Mouse (Mus musculus) retina, postnatal 1 day (tissue): ENCODE results near the gene Tlcd1.
"Not testable (repeated sequence)": the region's sequence is repeated elsewhere in the genome, so short reads cannot be mapped to it uniquely, and the experiment has no call there.

Source experiments
- DNase-seq: peaks from one replicate; pipeline ENCODE4 v3.0.0-alpha.2; 2012

The Tlcd1 gene

DNA sequence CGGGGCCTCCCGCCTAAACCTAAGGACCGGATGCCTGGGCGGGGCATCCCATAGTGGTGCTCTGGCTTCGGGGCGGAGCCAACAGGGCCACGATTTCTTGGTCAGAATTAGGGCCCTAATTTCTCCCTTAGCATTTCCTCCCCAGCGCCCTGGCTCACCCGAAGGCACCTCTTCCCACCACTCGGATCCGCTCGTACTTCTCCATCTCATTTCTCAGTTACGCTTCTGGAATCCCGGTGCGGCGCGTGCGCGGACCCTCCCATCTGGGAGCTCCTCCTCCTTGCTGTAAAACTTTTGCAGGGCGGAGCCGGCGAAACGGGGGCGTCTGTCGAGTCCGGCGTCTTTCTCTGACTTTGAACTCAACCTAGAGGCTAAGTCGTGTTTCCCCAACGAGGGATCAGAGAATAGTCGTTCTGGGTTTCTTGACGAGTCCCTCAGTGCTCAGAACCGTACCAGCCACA, at the start of gene Tlcd1, which contains the start of gene Nek8:
TSS of gene Tlcd1 (plus strand) at position 310 of the 461 bp plus-strand sequence.
TSS of gene Nek8 (minus strand) at position 274 of the 461 bp plus-strand sequence.
- peak; percentile 92 for DNase-seq

DNA sequence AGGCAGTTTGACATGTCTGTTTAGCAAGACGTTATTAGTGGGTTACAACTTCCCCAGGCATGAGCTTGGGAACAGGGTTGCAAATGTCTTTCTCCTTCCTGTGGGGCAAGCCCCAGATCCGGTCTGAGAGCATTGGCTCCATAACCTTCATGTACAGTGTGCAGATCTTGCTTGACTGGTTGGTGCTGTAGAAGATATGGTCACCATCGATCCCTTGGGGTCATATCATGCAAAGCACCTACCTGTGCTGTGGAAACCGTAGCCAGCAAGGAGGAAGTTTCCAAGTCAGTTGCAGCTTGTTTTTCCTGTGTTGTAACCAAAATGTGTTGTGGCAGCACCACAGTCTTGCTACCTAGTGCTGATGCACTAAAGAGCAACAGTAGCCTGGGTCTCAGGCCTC, 49.8 kb upstream of the Tlcd1 start:
- no peak for DNase-seq

- DNase-seq: peak; percentile 79
Observed at GRCm38 (mm10) chr11:78129458-78129857, 47.1 kb upstream of the Tlcd1 start.

- no peak for DNase-seq
Observed at GRCm38 (mm10) chr11:78133915-78134314, 42.6 kb upstream of the Tlcd1 start.

GRCm38 (mm10) chr11:78134344-78134743, 42.2 kb upstream of the Tlcd1 start:
- DNase-seq: no peak

GRCm38 (mm10) chr11:78135314-78135713, 41.2 kb upstream of the Tlcd1 start:
- DNase-seq: not testable (repeated sequence)

GRCm38 (mm10) chr11:78136132-78136531, 40.4 kb upstream of the Tlcd1 start:
- DNase-seq: no peak

GRCm38 (mm10) chr11:78137584-78137983, 38.9 kb upstream of the Tlcd1 start:
- no peak for DNase-seq

GRCm38 (mm10) chr11:78138023-78138422, 38.5 kb upstream of the Tlcd1 start:
- DNase-seq: no peak

GRCm38 (mm10) chr11:78140665-78141064, 35.8 kb upstream of the Tlcd1 start:
- DNase-seq: no peak

- DNase-seq: no peak
Observed at GRCm38 (mm10) chr11:78143520-78143919, 33.0 kb upstream of the Tlcd1 start.

DNA sequence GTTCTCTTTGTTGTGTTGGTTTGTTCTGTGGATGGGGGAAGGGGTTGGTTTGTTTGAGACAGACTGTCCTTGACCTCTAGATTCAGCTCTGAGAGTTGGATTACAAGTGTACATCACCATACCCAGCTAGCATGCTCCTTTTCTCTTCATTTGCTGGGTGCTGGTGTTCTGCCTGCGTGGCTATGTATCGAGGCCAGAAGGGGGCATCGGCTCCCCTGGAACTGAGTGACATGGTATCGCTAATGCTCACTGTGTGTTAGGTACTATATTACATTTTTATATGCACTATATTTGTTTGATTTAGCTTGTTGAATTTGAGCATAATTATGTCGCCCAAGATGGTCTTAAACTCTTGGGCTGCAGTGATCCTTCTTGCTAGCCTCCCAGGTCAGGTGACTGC, 30.3 kb upstream of the Tlcd1 start:
- no peak for DNase-seq

DNA sequence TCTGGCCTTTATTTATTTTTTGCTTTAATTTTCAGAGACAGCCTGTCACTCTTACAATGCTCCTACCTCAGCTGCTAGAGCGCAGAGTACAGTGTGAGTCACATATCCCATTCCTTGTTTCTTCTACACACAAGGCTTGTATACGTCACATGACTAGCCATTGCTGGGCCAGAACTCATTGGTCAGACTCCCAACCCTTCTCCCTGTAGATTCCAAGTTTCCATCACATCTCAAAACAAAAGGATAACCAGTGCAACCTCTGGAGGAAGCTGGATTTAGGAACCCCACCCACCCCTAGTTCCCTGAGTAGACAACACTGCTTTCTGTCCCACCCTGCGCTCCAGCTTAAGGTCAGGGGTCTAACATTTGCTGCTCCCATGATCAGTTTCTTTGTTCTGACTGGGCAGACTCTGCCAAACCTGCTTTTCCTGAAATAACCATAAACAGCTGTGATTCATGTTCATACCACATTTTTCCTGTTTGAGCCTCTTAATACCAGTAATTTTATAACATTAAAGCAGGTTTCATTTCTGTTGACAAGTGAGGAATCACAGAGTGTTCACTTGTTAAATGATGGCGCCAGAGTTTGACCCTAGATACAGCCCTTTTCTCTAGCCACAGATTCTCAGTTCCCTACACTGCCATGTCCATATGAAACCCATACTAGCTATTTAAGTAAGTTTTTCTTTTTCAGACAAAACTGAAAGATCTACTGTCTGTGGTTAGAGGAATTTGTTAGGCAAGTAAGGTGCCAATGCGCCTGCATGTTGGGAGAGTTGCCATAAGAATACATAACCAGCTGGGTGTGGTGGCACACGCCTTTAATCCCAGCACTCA, 29.6 kb upstream of the Tlcd1 start:
- DNase-seq: no peak

GRCm38 (mm10) chr11:78151161-78151560, 25.4 kb upstream of the Tlcd1 start:
- peak; percentile 26 for DNase-seq

DNA sequence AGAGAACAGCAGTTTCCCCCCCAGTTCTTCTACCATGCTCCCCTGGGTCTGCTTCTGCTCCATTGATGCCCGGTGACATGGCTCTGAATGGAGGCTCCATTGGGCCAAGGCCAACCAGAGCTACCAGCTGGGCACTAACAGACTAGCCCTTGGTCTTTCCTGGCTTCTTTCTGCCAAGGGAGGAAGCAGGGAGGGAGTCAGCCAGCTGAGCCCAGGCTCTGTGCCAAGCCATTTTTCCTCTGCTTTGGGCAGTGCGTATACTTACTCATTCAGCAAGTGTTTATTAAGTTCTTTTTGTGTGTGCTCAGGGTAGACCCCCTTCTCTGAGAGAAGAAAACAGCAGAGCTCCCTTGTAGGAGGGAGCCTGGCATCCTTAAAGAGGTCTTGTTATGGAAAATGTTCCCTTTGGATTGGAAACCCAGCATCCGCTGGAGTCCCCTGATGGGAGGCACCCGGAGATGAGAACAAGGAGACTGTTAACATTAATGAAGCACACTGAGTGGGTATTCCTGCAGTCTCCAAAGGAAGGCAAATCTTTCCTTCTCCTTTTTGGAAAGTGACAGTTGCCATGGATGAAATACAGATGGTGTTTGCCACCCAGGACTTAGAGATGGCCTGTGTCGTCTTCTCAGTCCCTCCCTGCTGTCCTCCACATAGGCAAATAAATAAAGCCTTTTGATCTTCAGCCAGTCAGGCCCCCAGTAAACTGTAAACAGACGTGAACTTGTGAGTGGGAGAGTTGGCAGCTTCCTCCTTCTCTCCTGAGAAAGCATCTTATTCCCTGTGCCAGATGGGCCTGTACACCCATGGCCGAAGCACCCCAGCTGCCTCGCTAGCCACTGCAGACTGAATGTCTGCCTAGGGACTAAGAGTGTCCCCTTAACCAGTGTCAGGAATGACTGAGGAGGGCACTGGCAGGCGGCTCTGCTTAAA, 23.9 kb upstream of the Tlcd1 start:
- no peak for DNase-seq

DNA sequence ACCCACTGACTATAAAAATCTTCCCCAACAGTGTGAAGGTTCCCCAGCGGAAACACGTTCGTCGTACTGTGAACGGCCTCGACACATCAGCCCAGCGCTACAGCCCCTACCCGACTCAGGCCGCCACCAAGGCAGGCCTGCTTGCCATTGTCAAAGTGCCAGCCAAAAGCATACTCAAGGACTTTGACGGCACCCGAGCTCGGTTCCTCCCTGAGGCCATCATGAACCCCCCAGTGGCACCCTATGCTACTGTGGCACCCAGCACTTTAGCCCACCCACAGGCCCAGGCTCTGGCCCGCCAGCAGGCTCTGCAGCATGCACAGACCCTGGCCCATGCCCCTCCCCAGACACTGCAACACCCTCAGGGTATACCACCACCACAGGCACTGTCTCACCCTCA, 22.7 kb upstream of the Tlcd1 start:
- DNase-seq: no peak

- no peak for DNase-seq
Observed at GRCm38 (mm10) chr11:78155674-78156073, 20.8 kb upstream of the Tlcd1 start.

DNA sequence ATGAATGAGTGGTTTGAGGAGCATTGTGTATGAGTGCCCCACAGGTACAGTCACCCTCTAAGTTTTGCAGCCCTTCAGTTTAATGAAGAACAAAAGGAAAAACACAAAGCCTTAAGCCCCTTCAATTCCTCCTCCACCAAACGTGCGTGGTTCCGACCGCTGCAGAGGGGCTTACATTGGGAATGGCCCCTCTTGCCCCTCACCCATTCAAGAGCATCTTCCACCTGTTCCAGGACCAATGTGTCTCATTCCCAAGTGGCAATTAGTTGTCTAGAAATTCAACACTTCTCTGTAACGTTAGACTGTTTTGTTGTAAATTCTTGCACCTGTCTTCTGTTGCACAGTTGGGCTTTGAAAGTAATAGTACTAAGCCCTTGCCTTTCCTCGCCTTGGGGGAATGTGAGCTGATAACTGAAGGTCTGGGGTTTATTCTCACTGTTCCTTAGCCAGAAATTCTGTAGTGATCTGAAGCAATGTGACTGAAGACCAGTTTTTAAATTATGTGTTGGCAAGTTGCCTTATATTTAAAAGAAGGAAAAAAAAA, 20.3 kb upstream of the Tlcd1 start:
- no peak for DNase-seq

DNA sequence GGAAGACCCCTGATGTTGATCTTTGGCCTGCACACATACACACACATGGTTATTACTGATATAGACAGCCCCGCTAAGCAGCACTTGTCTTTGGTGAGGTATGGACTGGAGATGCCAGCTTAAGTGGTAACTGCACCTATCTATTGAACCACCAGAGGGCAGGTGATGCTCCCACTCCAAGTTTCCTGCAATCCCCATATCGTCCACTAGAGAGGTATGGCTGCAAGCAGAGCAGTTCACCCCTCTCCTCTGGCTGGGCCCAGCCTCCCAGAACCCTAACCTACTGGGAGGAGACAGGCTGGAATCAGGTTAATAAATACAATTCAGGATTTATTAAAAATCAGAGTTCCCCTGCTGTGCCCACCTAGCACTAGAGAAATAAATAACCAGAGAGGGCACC, 17.4 kb upstream of the Tlcd1 start:
- peak; percentile 92 for DNase-seq

DNA sequence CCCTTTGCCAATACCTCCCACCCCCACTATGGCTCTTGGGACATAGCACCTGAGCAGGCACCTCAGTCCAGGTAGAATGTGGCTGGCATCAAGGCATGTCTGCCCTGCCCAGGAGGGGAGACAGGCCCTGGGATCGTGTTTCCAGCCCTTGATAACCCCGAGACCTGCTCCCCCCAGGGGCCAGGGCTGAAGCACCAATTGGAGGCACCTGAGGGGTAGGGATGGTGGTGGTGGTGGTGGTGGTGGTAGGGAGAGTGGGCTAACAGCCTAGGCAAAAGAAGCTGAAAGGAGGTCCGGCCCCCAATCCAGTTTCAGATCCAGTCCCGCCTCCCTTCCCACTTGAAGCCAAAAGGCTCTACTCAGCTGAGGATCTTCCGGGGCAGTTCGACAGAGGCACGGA, 17.0 kb upstream of the Tlcd1 start:
- no peak for DNase-seq

- no peak for DNase-seq
Observed at GRCm38 (mm10) chr11:78160171-78160570, 16.3 kb upstream of the Tlcd1 start.

GRCm38 (mm10) chr11:78160675-78161074, 15.8 kb upstream of the Tlcd1 start:
- DNase-seq: no peak

GRCm38 (mm10) chr11:78161169-78161568, 15.3 kb upstream of the Tlcd1 start:
- DNase-seq: no peak
